Mouse (Mus musculus) limb, embryonic 11.5 days (tissue): Measurements from ENCODE around the gene Trabd. TPM values are rescaled to one million over a fixed set of nuclear protein-coding genes. Genes with fewer than 3 reads are reported as not detected.

Experiments
- ATAC-seq: fragments of 200-750 bp; cut with Nextera tagmentation; 2 replicates; pipeline ENCODE4 v1.8.0; 2017; ENCODE audit warnings: low read depth; ENCODE audit not compliant: insufficient number of reproducible peaks, low FRiP score, low TSS enrichment
- DNase-seq: peaks from one replicate; pipeline ENCODE4 v3.0.0-alpha.2; 2015; ENCODE audit warnings: low spot score
- H3K27ac ChIP-seq: fragments of 300-500 bp; sonication (generic); replicated peaks from 2 replicates; pipeline ENCODE4 v1.5.1; 2014; ENCODE audit warnings: low read depth, mild to moderate bottlenecking, low read length
- H3K27me3 ChIP-seq: fragments of 300-500 bp; sonication (generic); 2 replicates; pipeline ENCODE4 v1.6.1; 2014; ENCODE audit warnings: mild to moderate bottlenecking, low read length, mixed read lengths; ENCODE audit not compliant: control insufficient read depth, insufficient read depth
- H3K36me3 ChIP-seq: fragments of 300-500 bp; sonication (generic); 2 replicates; pipeline ENCODE4 v1.6.1; 2014; ENCODE audit warnings: mild to moderate bottlenecking, low read length, moderate library complexity, mixed read lengths; ENCODE audit not compliant: control insufficient read depth, insufficient read depth
- H3K4me1 ChIP-seq: fragments of 300-500 bp; sonication (generic); 2 replicates; pipeline ENCODE4 v1.6.1; 2014; ENCODE audit warnings: low read length, mixed read lengths; ENCODE audit not compliant: control insufficient read depth, insufficient read depth
- H3K4me2 ChIP-seq: fragments of 300-500 bp; sonication (generic); 2 replicates; pipeline ENCODE4 v1.6.1; 2014; ENCODE audit warnings: low read depth, mild to moderate bottlenecking, moderate library complexity; ENCODE audit not compliant: severe bottlenecking
- H3K4me3 ChIP-seq: fragments of 300-500 bp; sonication (generic); 2 replicates; pipeline ENCODE4 v1.5.1; 2014; ENCODE audit warnings: low read depth, low read length
- H3K9ac ChIP-seq: fragments of 300-500 bp; sonication (generic); 2 replicates; pipeline ENCODE4 v1.6.1; 2014; ENCODE audit warnings: mild to moderate bottlenecking, low read length
- H3K9me3 ChIP-seq: fragments of 300-500 bp; sonication (generic); 2 replicates; pipeline ENCODE4 v1.6.1; 2016; ENCODE audit warnings: low read length; ENCODE audit not compliant: control insufficient read depth
- WGBS: fragments of 180-500 bp; shearing (Covaris S2); extraction: QIAGEN DNeasy Blood & Tissue Kit; methylation state at CpG from one replicate; pipeline ENCODE4 v1.1.7; 2014; 5-methylcytosine and 5-hydroxymethylcytosine counted together
- polyA plus RNA-seq: library from polyadenylated mRNA; unstranded; fragments of >200 nt; fragmentation: Nextera tagmentation; extraction: Ambion mirVana; gene quantifications from 2 replicates; pipeline ENCODE4 v1.2.1, GENCODE M21; 2014

The Trabd gene
- polyA plus RNA-seq, 1 experiment from 2014 or later: 49.0 TPM

GRCm38 (mm10) chr15:89124312-89124711 lies 49.4 kb downstream of the Trabd start:
- Histone ChIP-seq H3K27me3 (no peaks in the 10 kb centered on the region), H3K9ac (no peak overlapping the region), H3K4me3 (no peak overlapping the region), H3K4me2 (no peak overlapping the region), H3K4me1 (peaks cover 24% of the 10 kb centered on the region), H3K9me3 (no peaks in the 10 kb centered on the region), H3K36me3 (peaks cover 2% of the 10 kb centered on the region; the same call in 1 of the 2 replicates), H3K27ac (no peak overlapping the region)
- DNase-seq (no peak), ATAC-seq (no peak)
- WGBS: 89% methylated on average over 3 of the region's 3 CpGs

GRCm38 (mm10) chr15:89125351-89125750 lies 50.4 kb downstream of the Trabd start:
- 90% methylated on average over 9 of the region's 9 CpGs for WGBS
- H3K27ac ChIP-seq: no peak overlapping the region
- H3K4me1 ChIP-seq: peaks cover 22% of the 10 kb centered on the region
- H3K27me3 ChIP-seq: no peaks in the 10 kb centered on the region
- H3K4me2 ChIP-seq: no peak overlapping the region
- H3K4me3 ChIP-seq: no peak overlapping the region
- H3K36me3 ChIP-seq: peaks cover 2% of the 10 kb centered on the region; the same call in 1 of the 2 replicates
- ATAC-seq (no peak), DNase-seq (no peak)
- no peaks in the 10 kb centered on the region for H3K9me3 ChIP-seq
- H3K9ac ChIP-seq: no peak overlapping the region

GRCm38 (mm10) chr15:89126622-89127021 lies 51.7 kb downstream of the Trabd start:
- Histone ChIP-seq H3K36me3 (peaks cover 2% of the 10 kb centered on the region; the same call in 1 of the 2 replicates), H3K4me1 (peaks cover 18% of the 10 kb centered on the region), H3K27me3 (no peaks in the 10 kb centered on the region), H3K9me3 (no peaks in the 10 kb centered on the region), H3K4me3 (no peak overlapping the region), H3K4me2 (no peak overlapping the region), H3K27ac (no peak overlapping the region), H3K9ac (no peak overlapping the region)
- ATAC-seq: no peak
- WGBS: 90% methylated on average over 8 of the region's 8 CpGs
- no peak for DNase-seq

- no peak overlapping the region for H3K27ac ChIP-seq
- DNase-seq (no peak), ATAC-seq (no peak)
- H3K4me1 ChIP-seq: peaks cover 11% of the 10 kb centered on the region
- peak overlapping the region; percentile 50 for H3K4me3 ChIP-seq
- no peaks in the 10 kb centered on the region for H3K27me3 ChIP-seq
- H3K4me2 ChIP-seq: peak overlapping the region; percentile 65; the same call in 1 of the 2 replicates
- H3K9ac ChIP-seq: peak overlapping the region; percentile 37; the same call in 1 of the 2 replicates
- WGBS: 85% methylated on average over 8 of the region's 8 CpGs
- peaks cover 2% of the 10 kb centered on the region; the same call in 1 of the 2 replicates for H3K36me3 ChIP-seq
- no peaks in the 10 kb centered on the region for H3K9me3 ChIP-seq
Measured at GRCm38 (mm10) chr15:89127364-89127940, 52.5 kb downstream of the Trabd start.

- peak within 1 kb of the TSS; percentile 65 for H3K4me2 ChIP-seq
- no peaks in the 10 kb centered on the region for H3K9me3 ChIP-seq
- no peak within 1 kb of the TSS for H3K27ac ChIP-seq
- peaks cover 11% of the 10 kb centered on the region for H3K4me1 ChIP-seq
- no peaks in the 10 kb centered on the region for H3K27me3 ChIP-seq
- DNase-seq (peak; percentile 91), ATAC-seq (peak; percentile 74)
- peak within 1 kb of the TSS; percentile 50 for H3K4me3 ChIP-seq
- WGBS: 3% methylated on average over 36 of the region's 36 CpGs
- H3K9ac ChIP-seq: peak within 1 kb of the TSS; percentile 65
- H3K36me3 ChIP-seq: peaks cover 2% of the 10 kb centered on the region; the same call in 1 of the 2 replicates
Measured at GRCm38 (mm10) chr15:89128382-89129350, 53.7 kb downstream of the Trabd start, which contains the start of gene Hdac10. Gene Hdac10, minus strand, starts transcription at chr15:89128700.

GRCm38 (mm10) chr15:89130245-89130644 lies 55.3 kb downstream of the Trabd start:
- no peak for DNase-seq
- no peaks in the 10 kb centered on the region for H3K9me3 ChIP-seq
- H3K4me2 ChIP-seq: no peak overlapping the region
- peaks cover 2% of the 10 kb centered on the region; the same call in 1 of the 2 replicates for H3K36me3 ChIP-seq
- ATAC-seq: no peak
- no peak overlapping the region for H3K27ac ChIP-seq
- peaks cover 8% of the 10 kb centered on the region for H3K4me1 ChIP-seq
- H3K27me3 ChIP-seq: no peaks in the 10 kb centered on the region
- H3K4me3 ChIP-seq: no peak overlapping the region
- no peak overlapping the region for H3K9ac ChIP-seq

GRCm38 (mm10) chr15:89131316-89131715 lies 56.4 kb downstream of the Trabd start:
- Histone ChIP-seq H3K4me1 (peaks cover 8% of the 10 kb centered on the region), H3K27ac (no peak overlapping the region), H3K9ac (no peak overlapping the region), H3K9me3 (no peaks in the 10 kb centered on the region), H3K4me3 (no peak overlapping the region), H3K36me3 (no peaks in the 10 kb centered on the region), H3K27me3 (no peaks in the 10 kb centered on the region), H3K4me2 (no peak overlapping the region)
- DNase-seq: no peak
- ATAC-seq: no peak
- WGBS: 88% methylated on average over 3 of the region's 3 CpGs
